Mouse (Mus musculus) spleen, adult 12 weeks (tissue): Measurements from ENCODE around the gene Washc4.

Experiments
- DNase-seq: peaks from one replicate; pipeline ENCODE4 v3.0.0; 2022; ENCODE audit warnings: low spot score

Gene Washc4

GRCm38 (mm10) chr10:83600650-83601049, 57.1 kb downstream of the Washc4 start:
- DNase-seq: no peak

GRCm38 (mm10) chr10:83603956-83604564, 60.5 kb downstream of the Washc4 start:
- no peak for DNase-seq

GRCm38 (mm10) chr10:83605637-83606183, 62.2 kb downstream of the Washc4 start:
- DNase-seq: no peak

GRCm38 (mm10) chr10:83607111-83607510, 63.6 kb downstream of the Washc4 start:
- no peak for DNase-seq

GRCm38 (mm10) chr10:83608596-83608995, 65.0 kb downstream of the Washc4 start:
- no peak for DNase-seq

GRCm38 (mm10) chr10:83610518-83610917, 67.0 kb downstream of the Washc4 start:
- DNase-seq: no peak

- no peak for DNase-seq
Observed at GRCm38 (mm10) chr10:83611863-83612262, 68.3 kb downstream of the Washc4 start.

GRCm38 (mm10) chr10:83612648-83613215, 69.2 kb downstream of the Washc4 start:
- DNase-seq: no peak

GRCm38 (mm10) chr10:83617366-83617765, 73.8 kb downstream of the Washc4 start:
- no peak for DNase-seq

- DNase-seq: no peak
Observed at GRCm38 (mm10) chr10:83618819-83619440, 75.4 kb downstream of the Washc4 start.

GRCm38 (mm10) chr10:83620350-83621055, 77.0 kb downstream of the Washc4 start:
- DNase-seq: no peak

GRCm38 (mm10) chr10:83624065-83624464, 80.5 kb downstream of the Washc4 start:
- DNase-seq: no peak

GRCm38 (mm10) chr10:83624841-83625240, 81.3 kb downstream of the Washc4 start:
- DNase-seq: no peak

GRCm38 (mm10) chr10:83627113-83627687, 83.6 kb downstream of the Washc4 start:
- no peak for DNase-seq

- no peak for DNase-seq
Observed at GRCm38 (mm10) chr10:83628241-83628640, 84.7 kb downstream of the Washc4 start.

GRCm38 (mm10) chr10:83629190-83629781, 85.7 kb downstream of the Washc4 start:
- DNase-seq: no peak

GRCm38 (mm10) chr10:83629878-83630277, 86.3 kb downstream of the Washc4 start:
- DNase-seq: no peak

GRCm38 (mm10) chr10:83630899-83631298, 87.3 kb downstream of the Washc4 start:
- DNase-seq: no peak

- DNase-seq: no peak
Observed at GRCm38 (mm10) chr10:83631775-83632174, 88.2 kb downstream of the Washc4 start.

- DNase-seq: no peak
Observed at GRCm38 (mm10) chr10:83632806-83633374, 89.3 kb downstream of the Washc4 start.

GRCm38 (mm10) chr10:83634461-83634860, 90.9 kb downstream of the Washc4 start:
- no peak for DNase-seq

GRCm38 (mm10) chr10:83636191-83636590, 92.6 kb downstream of the Washc4 start:
- no peak for DNase-seq
